Mouse (Mus musculus) embryonic facial prominence, embryonic 14.5 days (tissue): ENCODE data around the gene Dzip3. TPM values are rescaled to one million over a fixed set of nuclear protein-coding genes. Genes with fewer than 3 reads are reported as not detected.
A peak's percentile ranks its signal among the peaks of the same experiment; 100 is the strongest.

ENCODE experiments used
- ATAC-seq: fragments of 200-750 bp; cut with Nextera tagmentation; 2 replicates; pipeline ENCODE4 v1.8.0; 2017; ENCODE audit warnings: low read depth, moderate number of reproducible peaks, moderate TSS enrichment
- DNase-seq: peaks from one replicate; pipeline ENCODE4 v3.0.0-alpha.2; 2015; ENCODE audit warnings: low spot score
- H3K27ac ChIP-seq: fragments of 300-500 bp; sonication (generic); replicated peaks from 2 replicates; pipeline ENCODE4 v1.5.1; 2014; ENCODE audit warnings: low read depth, mild to moderate bottlenecking, low read length, moderate library complexity
- H3K27me3 ChIP-seq: fragments of 300-500 bp; sonication (generic); replicated peaks from 2 replicates; pipeline ENCODE4 v1.6.1; 2014; ENCODE audit warnings: low read length; ENCODE audit not compliant: control insufficient read depth, insufficient read depth
- H3K36me3 ChIP-seq: fragments of 300-500 bp; sonication (generic); 2 replicates; pipeline ENCODE4 v1.6.1; 2014; ENCODE audit warnings: low read length, mixed read lengths; ENCODE audit not compliant: control insufficient read depth, insufficient read depth
- H3K4me1 ChIP-seq: fragments of 300-500 bp; sonication (generic); 2 replicates; pipeline ENCODE4 v1.6.1; 2014; ENCODE audit warnings: antibody characterized with exemption, low read length; ENCODE audit not compliant: control insufficient read depth, insufficient read depth
- H3K4me2 ChIP-seq: fragments of 300-500 bp; sonication (generic); 2 replicates; pipeline ENCODE4 v1.6.1; 2014; ENCODE audit warnings: low read depth, mild to moderate bottlenecking, low read length, moderate library complexity, mixed read lengths
- H3K4me3 ChIP-seq: fragments of 300-500 bp; sonication (generic); 2 replicates; pipeline ENCODE4 v1.5.1; 2014; ENCODE audit warnings: low read depth, mild to moderate bottlenecking, low read length
- H3K9ac ChIP-seq: fragments of 300-500 bp; sonication (generic); 2 replicates; pipeline ENCODE4 v1.6.1; 2014; ENCODE audit warnings: low read depth, mild to moderate bottlenecking, low read length, moderate library complexity, mixed read lengths
- H3K9me3 ChIP-seq: fragments of 300-500 bp; sonication (generic); 2 replicates; pipeline ENCODE4 v1.6.1; 2016; ENCODE audit warnings: low read length; ENCODE audit not compliant: control insufficient read depth
- WGBS: fragments of 180-500 bp; shearing (Covaris S2); extraction: QIAGEN DNeasy Blood & Tissue Kit; methylation state at CpG from one replicate; pipeline ENCODE4 v1.1.7; 2014; 5-methylcytosine and 5-hydroxymethylcytosine counted together
- polyA plus RNA-seq: library from polyadenylated mRNA; unstranded; fragments of >200 nt; fragmentation: Nextera tagmentation; extraction: Ambion mirVana; gene quantifications from 2 replicates; pipeline ENCODE4 v1.2.1, GENCODE M21; 2014

Dzip3 gene
- polyA plus RNA-seq = 33.3 and 40.9 TPM in 2 replicates

DNA sequence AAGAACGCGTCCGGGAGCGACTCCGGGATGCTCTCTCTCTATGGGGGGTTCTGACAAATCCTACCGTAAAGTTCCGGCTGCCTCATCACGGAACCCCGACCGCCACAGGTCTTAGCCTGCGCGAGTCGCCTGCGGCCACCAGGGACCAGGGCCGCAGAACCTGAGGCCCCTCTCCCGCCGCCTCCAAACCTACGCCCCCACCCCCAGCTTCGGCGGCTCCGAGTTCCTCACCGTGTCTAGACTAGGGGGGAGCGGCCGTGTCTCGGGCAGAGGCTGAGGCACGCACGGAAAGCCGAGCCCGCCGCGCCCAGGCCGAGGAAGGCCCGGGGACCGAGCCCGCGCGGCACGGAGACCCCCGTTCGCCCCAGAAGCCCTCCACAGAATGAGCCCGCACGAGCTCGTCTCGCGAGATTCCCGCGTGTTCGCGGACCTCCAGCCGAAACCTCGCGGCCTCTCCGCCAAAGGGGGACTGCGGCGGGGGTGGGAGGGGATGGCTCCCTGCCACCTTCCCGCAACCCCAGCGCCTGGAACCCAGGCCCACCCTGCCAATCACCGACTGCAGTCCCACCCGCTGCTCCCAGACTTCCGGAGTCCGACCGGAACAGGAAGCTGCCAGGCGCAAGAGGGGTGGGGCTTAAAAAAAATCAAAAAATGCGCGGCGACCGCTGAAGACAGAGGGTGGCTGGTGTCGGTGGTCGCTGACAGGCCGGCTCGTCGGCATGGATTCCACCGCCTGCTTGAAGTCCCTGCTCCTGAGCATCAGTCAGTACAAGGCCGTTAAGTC is at the start of gene Dzip3, which contains the start of gene Cip2a:
Gene Dzip3 (minus strand): TSS at position 607 of the 784 bp plus-strand sequence.
Gene Cip2a (plus strand): TSS at position 627 of the 784 bp plus-strand sequence.
- Histone ChIP-seq H3K4me2 (peak within 1 kb of the TSS; percentile 73), H3K4me3 (peak within 1 kb of the TSS; percentile 95), H3K36me3 (peaks cover 4% of the 10 kb centered on the region; the same call in 1 of the 2 replicates), H3K9ac (peak within 1 kb of the TSS; percentile 99), H3K27me3 (no peaks in the 10 kb centered on the region), H3K9me3 (no peaks in the 10 kb centered on the region), H3K4me1 (peaks cover 8% of the 10 kb centered on the region), H3K27ac (peak within 1 kb of the TSS; percentile 95)
- WGBS = under 1% methylated on average over 52 of the region's 74 CpGs
- DNase-seq (peak; percentile 98), ATAC-seq (peak; percentile 99)

DNA sequence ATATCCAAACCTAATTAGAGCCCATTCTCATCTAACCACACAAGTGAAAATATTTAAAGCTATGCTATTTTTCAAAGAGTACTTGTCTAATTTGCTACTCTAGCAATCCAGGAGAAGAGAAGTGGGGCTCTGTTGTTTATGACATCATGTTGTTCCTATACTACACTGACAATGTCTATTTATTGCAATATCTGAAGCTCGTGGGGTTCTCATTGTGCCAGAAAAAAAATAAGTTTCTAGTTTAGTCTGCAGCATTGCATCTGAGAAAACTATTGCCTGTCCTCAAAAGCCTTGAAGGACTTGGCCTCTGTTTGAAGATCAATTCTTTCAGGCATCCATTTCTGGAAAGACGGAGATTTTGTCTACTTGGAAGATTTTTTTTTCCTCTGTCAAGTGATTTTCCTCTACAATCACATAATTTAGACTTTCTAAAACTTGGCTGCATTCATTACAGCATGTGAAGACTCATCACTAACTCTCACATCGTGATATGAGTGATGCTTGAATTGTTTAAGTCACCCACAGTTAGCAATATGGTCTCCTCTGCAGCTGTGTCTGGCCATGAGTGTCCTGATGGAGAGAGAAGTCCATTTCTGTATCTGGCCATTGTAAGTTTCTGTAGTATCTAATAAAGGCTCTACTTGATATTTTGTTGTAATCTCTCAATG is 46.7 kb upstream of the Dzip3 start:
- ATAC-seq = no peak
- Histone ChIP-seq H3K4me2 (no peak overlapping the region), H3K9me3 (no peaks in the 10 kb centered on the region), H3K4me3 (no peak overlapping the region), H3K36me3 (no peaks in the 10 kb centered on the region), H3K27ac (no peak overlapping the region), H3K9ac (no peak overlapping the region), H3K4me1 (no peaks in the 10 kb centered on the region), H3K27me3 (no peaks in the 10 kb centered on the region)
- DNase-seq = no peak
- 79% methylated on average over 3 of the region's 3 CpGs for WGBS

DNA sequence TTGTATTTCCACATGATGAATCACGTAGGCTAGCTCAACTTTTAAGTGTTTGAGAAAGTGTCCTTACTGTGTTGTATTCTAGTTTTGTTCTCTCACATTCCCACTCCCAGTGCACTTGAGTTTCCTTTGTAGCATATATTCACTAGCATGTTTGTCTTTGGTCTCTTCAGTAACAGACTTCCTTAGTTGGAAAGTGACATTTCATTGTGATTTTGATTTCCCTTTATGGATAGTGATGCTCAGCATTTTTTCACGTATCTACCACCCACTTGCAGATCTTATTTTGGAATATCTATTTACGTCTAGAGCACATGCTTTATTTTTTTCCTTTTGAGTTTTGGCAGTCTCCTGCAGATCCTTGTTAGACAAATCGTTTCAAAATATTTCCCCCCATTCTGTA is 43.8 kb upstream of the Dzip3 start:
- no peak for DNase-seq
- no peak for ATAC-seq
- H3K4me1 ChIP-seq = no peaks in the 10 kb centered on the region

DNA sequence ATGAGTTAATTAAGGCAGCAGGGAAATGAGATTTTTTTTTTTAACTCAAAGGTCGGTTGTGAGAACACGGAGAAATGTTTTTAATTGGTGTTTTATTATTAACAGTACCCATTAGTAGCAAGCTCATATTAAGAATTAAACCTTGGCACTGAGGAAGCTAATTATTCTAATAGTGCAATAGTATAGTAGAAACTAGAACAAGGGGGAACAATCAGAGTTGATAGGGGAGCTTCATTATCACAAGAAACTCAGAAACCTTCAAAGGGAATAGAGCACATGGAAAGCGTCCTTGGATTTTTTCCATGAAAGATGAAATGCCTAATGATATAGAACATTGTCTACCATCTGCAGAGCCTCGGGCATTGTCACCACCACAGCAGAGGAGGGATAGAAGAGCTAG is 41.9 kb upstream of the Dzip3 start:
- Histone ChIP-seq H3K9ac (no peak overlapping the region), H3K9me3 (no peaks in the 10 kb centered on the region), H3K36me3 (no peaks in the 10 kb centered on the region), H3K4me3 (no peak overlapping the region), H3K4me2 (no peak overlapping the region), H3K4me1 (no peaks in the 10 kb centered on the region), H3K27me3 (no peaks in the 10 kb centered on the region), H3K27ac (no peak overlapping the region)
- ATAC-seq (no peak), DNase-seq (no peak)
- WGBS = 76% methylated on average over 4 of the region's 4 CpGs

More for the DNA sequence above, 43.8 kb upstream of the Dzip3 start:
- 73% methylated on average over 4 of the region's 4 CpGs for WGBS
- Histone ChIP-seq H3K9me3 (no peaks in the 10 kb centered on the region), H3K9ac (no peak overlapping the region), H3K4me2 (no peak overlapping the region), H3K36me3 (no peaks in the 10 kb centered on the region), H3K4me3 (no peak overlapping the region), H3K27me3 (no peaks in the 10 kb centered on the region), H3K27ac (no peak overlapping the region)

DNA sequence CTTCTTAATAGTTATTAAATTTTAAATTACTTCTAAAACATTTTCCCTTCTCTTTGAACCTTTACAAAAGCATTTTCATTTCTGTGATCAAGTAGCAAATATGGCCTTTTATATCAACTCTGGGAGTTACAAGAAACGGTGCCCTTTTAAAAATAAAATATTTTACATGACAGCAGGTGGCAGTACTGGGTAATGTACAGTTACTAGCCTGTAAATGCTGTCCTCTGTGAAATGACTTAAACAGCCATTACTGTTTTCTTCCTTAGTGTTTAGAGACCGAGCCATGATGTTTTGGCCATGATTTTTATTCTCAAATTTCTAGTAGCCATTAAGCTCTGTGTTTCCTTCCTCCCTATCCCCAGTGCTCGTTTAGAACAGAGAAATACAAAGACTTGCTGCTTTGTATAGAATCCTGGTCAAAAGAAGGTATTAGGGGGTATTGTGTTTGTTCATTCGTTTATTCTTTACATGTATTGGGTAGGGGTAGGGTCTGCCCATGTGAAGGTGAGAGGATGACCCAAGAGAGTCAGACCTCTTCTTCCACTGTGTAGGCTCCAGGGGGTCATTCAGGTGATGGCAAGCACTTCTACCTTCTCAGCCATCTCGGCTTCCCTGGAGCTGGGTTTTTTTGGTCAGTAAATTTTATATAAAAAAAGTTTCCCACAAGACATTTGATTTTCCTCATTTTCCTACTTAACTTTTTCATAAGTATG is 22.8 kb upstream of the Dzip3 start:
- Histone ChIP-seq H3K4me3 (no peak overlapping the region), H3K36me3 (peaks cover 38% of the 10 kb centered on the region), H3K9ac (no peak overlapping the region), H3K4me1 (no peaks in the 10 kb centered on the region), H3K4me2 (no peak overlapping the region), H3K27me3 (no peaks in the 10 kb centered on the region), H3K27ac (no peak overlapping the region), H3K9me3 (no peaks in the 10 kb centered on the region)
- DNase-seq = peak; percentile 53
- no peak for ATAC-seq
- WGBS = 82% methylated on average over 5 of the region's 5 CpGs

DNA sequence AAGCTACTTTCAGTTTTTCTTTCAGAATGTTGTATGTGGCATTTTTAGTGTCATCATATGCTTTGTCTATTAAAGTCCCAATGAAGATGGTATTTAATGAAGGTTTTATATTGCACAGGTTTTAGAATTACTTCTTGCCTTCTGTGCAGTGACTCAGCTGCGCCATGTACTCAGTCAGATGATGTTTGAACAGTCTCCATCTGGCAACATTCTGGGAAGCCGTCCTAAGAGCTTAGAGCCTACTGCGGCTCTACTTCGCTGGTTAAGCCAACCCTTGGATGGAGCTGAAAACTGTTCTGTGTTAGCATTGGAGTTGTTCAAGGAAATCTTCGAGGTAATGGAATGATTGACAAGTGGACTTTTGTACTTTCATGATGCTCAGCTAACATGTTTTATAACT is 10.2 kb upstream of the Dzip3 start:
- Histone ChIP-seq H3K4me2 (no peak overlapping the region), H3K36me3 (peaks cover 45% of the 10 kb centered on the region), H3K27me3 (no peaks in the 10 kb centered on the region), H3K9me3 (no peaks in the 10 kb centered on the region), H3K4me1 (no peaks in the 10 kb centered on the region), H3K4me3 (no peak overlapping the region), H3K27ac (no peak overlapping the region), H3K9ac (no peak overlapping the region)
- no peak for DNase-seq
- WGBS = 96% methylated on average over 5 of the region's 5 CpGs
- no peak for ATAC-seq

DNA sequence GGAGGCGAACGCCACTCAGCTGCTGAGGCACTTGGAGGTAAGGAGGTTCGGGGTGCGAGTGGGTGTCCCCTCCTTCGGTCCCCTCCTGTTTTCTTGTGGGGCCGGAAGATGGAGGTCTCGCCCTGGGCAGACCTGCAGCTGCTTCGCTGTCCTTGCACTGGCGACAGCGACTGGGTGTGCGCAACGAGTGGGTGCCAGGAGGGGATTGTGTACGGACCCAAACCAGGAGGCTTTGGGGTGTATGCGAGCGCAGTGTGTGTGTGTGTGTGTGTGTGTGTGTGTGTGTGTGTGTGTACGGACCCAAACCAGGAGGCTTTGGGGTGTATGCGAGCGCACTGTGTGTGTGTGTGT is 353 bp upstream of the Dzip3 start:
- ATAC-seq (peak; percentile 15), DNase-seq (no peak)
- Histone ChIP-seq H3K4me2 (peak overlapping the region; percentile 73), H3K27ac (peak overlapping the region; percentile 28; the same call in 1 of the 2 replicates), H3K9me3 (no peaks in the 10 kb centered on the region), H3K4me1 (peaks cover 8% of the 10 kb centered on the region), H3K36me3 (peaks cover 5% of the 10 kb centered on the region; the same call in 1 of the 2 replicates), H3K9ac (peak overlapping the region; percentile 99), H3K4me3 (peak overlapping the region; percentile 95), H3K27me3 (no peaks in the 10 kb centered on the region)
- under 1% methylated on average over 15 of the region's 18 CpGs for WGBS

DNA sequence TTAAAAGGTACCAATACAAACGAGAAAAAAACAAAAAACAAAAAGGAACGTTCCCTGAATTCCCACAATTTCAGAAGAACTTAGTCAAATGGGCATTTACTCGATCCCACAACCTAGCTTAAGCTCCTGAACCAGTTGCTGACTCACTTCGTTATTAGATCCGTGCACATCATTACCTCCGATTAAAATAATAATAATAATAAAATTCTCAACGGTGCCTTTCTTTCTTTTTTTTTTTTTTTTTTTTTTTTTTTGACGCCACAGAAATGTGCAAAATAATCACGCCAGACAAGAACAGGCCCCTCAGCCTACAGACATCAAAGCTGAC is 770 bp downstream of the Dzip3 start:
- 2% methylated on average over 9 of the region's 9 CpGs for WGBS
- Histone ChIP-seq H3K4me3 (peak overlapping the region; percentile 95), H3K27ac (peak overlapping the region; percentile 95), H3K9ac (peak overlapping the region; percentile 99), H3K36me3 (no peaks in the 10 kb centered on the region; the same call in 1 of the 2 replicates), H3K4me1 (peaks cover 8% of the 10 kb centered on the region), H3K27me3 (no peaks in the 10 kb centered on the region), H3K4me2 (peak overlapping the region; percentile 72), H3K9me3 (no peaks in the 10 kb centered on the region)
- DNase-seq = no peak
- ATAC-seq = no peak
